14 mouse cellular contexts compared by ENCODE assay signal in genomic region chr15:89501321-89501720, GRCm38 (mm10). TPM values are rescaled to one million over a fixed set of nuclear protein-coding genes. Genes with fewer than 3 reads are reported as not detected.
DNase-seq lines count a peak whose midpoint lies in the region; ATAC-seq and TF ChIP-seq lines count a peak whose summit lies in the region.
"Had no signal": no experiment of that assay in that cellular context is flagged by ENCODE, and none has a peak within 500 bp of the region (broad histone marks: within the 10 kb centered on the region; RNA-seq: fewer than 3 reads in every experiment).

No protein-coding gene starts in this region.

- intact Hi-C loops in heart, postnatal 25 days (cut with DNase I) = loop anchor here (2.0 to 5.0 kb wide), 3 partner anchors 15 to 36 kb away; no protein-coding TSS in a partner anchor

- H3K4me2 ChIP-seq in heart, embryonic 14.5 days (ENCODE audit: low read length) = peak overlapping the region; percentile 89; the same call in 1 of the 2 replicates
- peak overlapping the region; percentile 92 for H3K4me2 ChIP-seq in liver, embryonic 15.5 days
- no peak overlapping the region for H3K4me2 ChIP-seq in liver, postnatal 0 days (ENCODE audit: low read depth, low read length)
- H3K4me2 ChIP-seq in embryonic facial prominence, embryonic 12.5 days (replicated peaks) = 0 out of 2 replicates have a peak overlapping the region, but pooled peaks have one; percentile 92

- DNase-seq in heart, postnatal 25 days (ENCODE audit: low spot score) = no peak
- no peak for DNase-seq in liver, postnatal 0 days
- no peak for DNase-seq in limb, embryonic 10.5 days (ENCODE audit: low spot score)
- DNase-seq in ovary, adult 18-20 months (ENCODE audit: low spot score) = no peak
- DNase-seq in layer of hippocampus, adult 2 months (ENCODE audit: low spot score in 2 of 2) = no peak
- DNase-seq: cerebellum, adult 8-10 months; embryo, embryonic 11 days; left cerebral cortex, postnatal 4 days; lung, postnatal 10 days; spleen, adult 18-20 months had no signal

- no peak for TF ChIP-seq CTCF in liver, postnatal 0 days (IDR thresholded peaks at IDR 0.05; ENCODE audit: low read depth)
- TF ChIP-seq CTCF in layer of hippocampus, adult 2 months (conservative IDR thresholded peaks at IDR 0.05) = no peak

- 89% methylated on average over 3 of the region's 3 CpGs for WGBS in heart, embryonic 14.5 days
- WGBS in liver, embryonic 15.5 days (ENCODE audit: insufficient replicate concordance) = 49% methylated on average over 3 of the region's 3 CpGs
- 50% methylated on average over 3 of the region's 3 CpGs for WGBS in liver, postnatal 0 days (ENCODE audit: insufficient replicate concordance)
- WGBS in embryonic facial prominence, embryonic 12.5 days = 84% methylated on average over 3 of the region's 3 CpGs
- 85% methylated on average over 3 of the region's 3 CpGs for WGBS in limb, embryonic 10.5 days

- no peak for ATAC-seq in heart, embryonic 14.5 days (ENCODE audit: insufficient number of reproducible peaks, insufficient read depth, low FRiP score, low read depth)
- no peak for ATAC-seq in liver, embryonic 15.5 days (ENCODE audit: insufficient read depth)
- ATAC-seq in liver, postnatal 0 days = no peak
- ATAC-seq in embryonic facial prominence, embryonic 12.5 days (ENCODE audit: insufficient number of reproducible peaks, insufficient read depth, low FRiP score, low TSS enrichment) = no peak

- TF ChIP-seq EP300 in liver, postnatal 0 days (IDR thresholded peaks at IDR 0.05; ENCODE audit: low read depth) = no peak

- H3K4me1 ChIP-seq in heart, embryonic 14.5 days (ENCODE audit: control insufficient read depth in 2 of 2, insufficient read depth in 2 of 2, low read length in 2 of 2) = peaks cover 2 to 9% of the 10 kb centered on the region in 2 experiments; a peak in 3 of 4 replicates
- peaks cover 30% of the 10 kb centered on the region for H3K4me1 ChIP-seq in liver, embryonic 15.5 days (replicated peaks)
- peaks cover 15% of the 10 kb centered on the region for H3K4me1 ChIP-seq in liver, postnatal 0 days (ENCODE audit: insufficient read depth)
- peaks cover 9% of the 10 kb centered on the region; the same call in 1 of the 2 replicates for H3K4me1 ChIP-seq in embryonic facial prominence, embryonic 12.5 days
- peaks cover 47% of the 10 kb centered on the region for H3K4me1 ChIP-seq in limb, embryonic 10.5 days

- H3K9me3 ChIP-seq in heart, embryonic 14.5 days (ENCODE audit: control insufficient read depth, low read length) = no peaks in the 10 kb centered on the region
- H3K9me3 ChIP-seq in liver, embryonic 15.5 days (replicated peaks) = no peaks in the 10 kb centered on the region
- no peaks in the 10 kb centered on the region for H3K9me3 ChIP-seq in liver, postnatal 0 days (ENCODE audit: low read length)
- no peaks in the 10 kb centered on the region for H3K9me3 ChIP-seq in embryonic facial prominence, embryonic 12.5 days
- no peaks in the 10 kb centered on the region for H3K9me3 ChIP-seq in limb, embryonic 10.5 days (replicated peaks)

- no peak overlapping the region for H3K4me3 ChIP-seq in heart, embryonic 14.5 days (ENCODE audit: control insufficient read depth in 1 of 2, insufficient read depth in 1 of 2, low read depth in 1 of 2, low read length in 2 of 2)
- no peak overlapping the region for H3K4me3 ChIP-seq in liver, embryonic 15.5 days (replicated peaks)
- H3K4me3 ChIP-seq in liver, postnatal 0 days (ENCODE audit: low read depth, low read length) = no peak overlapping the region
- H3K4me3 ChIP-seq in embryonic facial prominence, embryonic 12.5 days = no peak overlapping the region
- H3K4me3 ChIP-seq in limb, embryonic 10.5 days = peak overlapping the region; percentile 66; the same call in 1 of the 2 replicates
- no peak overlapping the region for H3K4me3 ChIP-seq in layer of hippocampus, adult 2 months

- H3K9ac ChIP-seq in heart, embryonic 14.5 days (ENCODE audit: low read length) = no peak overlapping the region
- H3K9ac ChIP-seq in liver, embryonic 15.5 days = no peak overlapping the region
- no peak overlapping the region for H3K9ac ChIP-seq in liver, postnatal 0 days (replicated peaks)
- H3K9ac ChIP-seq in embryonic facial prominence, embryonic 12.5 days = no peak overlapping the region

- peaks cover 42% of the 10 kb centered on the region for H3K27me3 ChIP-seq in heart, embryonic 14.5 days (ENCODE audit: control insufficient read depth, insufficient read depth, low read length)
- peaks cover 53% of the 10 kb centered on the region for H3K27me3 ChIP-seq in liver, embryonic 15.5 days
- H3K27me3 ChIP-seq in liver, postnatal 0 days (ENCODE audit: insufficient read depth, low read length) = peaks cover 47% of the 10 kb centered on the region
- H3K27me3 ChIP-seq in embryonic facial prominence, embryonic 12.5 days = peaks cover 30% of the 10 kb centered on the region
- peaks cover 55% of the 10 kb centered on the region for H3K27me3 ChIP-seq in limb, embryonic 10.5 days (ENCODE audit: low read depth, poor library complexity, severe bottlenecking)

- H3K36me3 ChIP-seq in heart, embryonic 14.5 days (ENCODE audit: control insufficient read depth, insufficient read depth, low read length) = peaks cover 33% of the 10 kb centered on the region
- H3K36me3 ChIP-seq in liver, embryonic 15.5 days (replicated peaks) = no peaks in the 10 kb centered on the region
- H3K36me3 ChIP-seq in liver, postnatal 0 days (replicated peaks; ENCODE audit: insufficient read depth, low read length) = no peaks in the 10 kb centered on the region
- H3K36me3 ChIP-seq in embryonic facial prominence, embryonic 12.5 days = peaks cover 9% of the 10 kb centered on the region
- peaks cover 16% of the 10 kb centered on the region for H3K36me3 ChIP-seq in limb, embryonic 10.5 days

- H3K27ac ChIP-seq in heart, embryonic 14.5 days (replicated peaks in 1 of 2; ENCODE audit: control insufficient read depth in 1 of 2, insufficient read depth in 1 of 2, low read depth in 2 of 2, low read length in 2 of 2) = no peak overlapping the region
- no peak overlapping the region for H3K27ac ChIP-seq in liver, embryonic 15.5 days (replicated peaks)
- H3K27ac ChIP-seq in liver, postnatal 0 days (ENCODE audit: low read depth) = no peak overlapping the region
- no peak overlapping the region for H3K27ac ChIP-seq in embryonic facial prominence, embryonic 12.5 days
- no peak overlapping the region for H3K27ac ChIP-seq in limb, embryonic 10.5 days
- H3K27ac ChIP-seq in layer of hippocampus, adult 2 months = no peak overlapping the region

RNA-seq across cellular contexts. Expression of gene Shank3, which starts 1.9 kb away (rescaled TPM):
- polyA plus RNA-seq in heart, embryonic 14.5 days (2014; fragmentation: Nextera tagmentation; extraction: Ambion mirVana) = 2.2 and 2.4 TPM in 2 replicates
- 10 to 100 TPM; 48.2 to 53.3 TPM for total RNA-seq in heart, postnatal 25 days (2021)
- 0.51 and 0.93 TPM in 2 replicates for polyA plus RNA-seq in liver, embryonic 15.5 days (2015; fragmentation: Nextera tagmentation; extraction: Ambion mirVana)
- polyA plus RNA-seq in liver, postnatal 0 days (2015; fragmentation: Nextera tagmentation; extraction: Ambion mirVana) = 0.27 and 0.81 TPM in 2 replicates
- polyA plus RNA-seq in embryonic facial prominence, embryonic 12.5 days (2016; fragmentation: Nextera tagmentation; extraction: Ambion mirVana) = 3.0 and 4.7 TPM in 2 replicates
- polyA plus RNA-seq in limb, embryonic 10.5 days (2016; fragmentation: Nextera tagmentation; extraction: Ambion mirVana) = 2.1 and 2.8 TPM in 2 replicates
- 100 to 1,000 TPM; 243 to 251 TPM for total RNA-seq in layer of hippocampus, adult 2 months (2021)

RNA-seq across cellular contexts. Expression of gene Arsa, which starts 24.1 kb away (rescaled TPM):
- polyA plus RNA-seq in heart, embryonic 14.5 days (2014; fragmentation: Nextera tagmentation; extraction: Ambion mirVana) = 12.5 and 14.1 TPM in 2 replicates
- total RNA-seq in heart, postnatal 25 days (2021) = 10 to 100 TPM; 12.0 to 13.1 TPM
- polyA plus RNA-seq in liver, embryonic 15.5 days (2015; fragmentation: Nextera tagmentation; extraction: Ambion mirVana) = 5.0 and 5.4 TPM in 2 replicates
- 4.7 and 5.5 TPM in 2 replicates for polyA plus RNA-seq in liver, postnatal 0 days (2015; fragmentation: Nextera tagmentation; extraction: Ambion mirVana)
- 18.0 and 18.2 TPM in 2 replicates for polyA plus RNA-seq in embryonic facial prominence, embryonic 12.5 days (2016; fragmentation: Nextera tagmentation; extraction: Ambion mirVana)
- 9.6 and 11.2 TPM in 2 replicates for polyA plus RNA-seq in limb, embryonic 10.5 days (2016; fragmentation: Nextera tagmentation; extraction: Ambion mirVana)
- 10 to 100 TPM; 29.2 to 31.4 TPM for total RNA-seq in layer of hippocampus, adult 2 months (2021)

RNA-seq across cellular contexts. Expression of gene Mapk8ip2, which starts 47.6 kb away (rescaled TPM):
- 0.41 and 0.42 TPM in 2 replicates for polyA plus RNA-seq in heart, embryonic 14.5 days (2014; fragmentation: Nextera tagmentation; extraction: Ambion mirVana)
- under 1 TPM; 0.10 to 0.11 TPM for total RNA-seq in heart, postnatal 25 days (2021)
- 0.02 and 0.05 TPM in 2 replicates for polyA plus RNA-seq in liver, embryonic 15.5 days (2015; fragmentation: Nextera tagmentation; extraction: Ambion mirVana)
- not detected in 2 replicates for polyA plus RNA-seq in liver, postnatal 0 days (2015; fragmentation: Nextera tagmentation; extraction: Ambion mirVana)
- 8.2 and 10.0 TPM in 2 replicates for polyA plus RNA-seq in embryonic facial prominence, embryonic 12.5 days (2016; fragmentation: Nextera tagmentation; extraction: Ambion mirVana)
- polyA plus RNA-seq in limb, embryonic 10.5 days (2016; fragmentation: Nextera tagmentation; extraction: Ambion mirVana) = 1.6 and 2.5 TPM in 2 replicates
- 100 to 1,000 TPM; 254 to 279 TPM for total RNA-seq in layer of hippocampus, adult 2 months (2021)
- total RNA-seq: granulocyte monocyte progenitor cell, adult 5-6 weeks had no signal
